Mouse (Mus musculus) heart, embryonic 13.5 days (tissue): Measurements from ENCODE around the gene Kbtbd3. TPM values are rescaled to one million over a fixed set of nuclear protein-coding genes. Genes with fewer than 3 reads are reported as not detected.

Experiments
- ATAC-seq: fragments of 200-750 bp; cut with Nextera tagmentation; 2 replicates; pipeline ENCODE4 v1.8.0; 2017; ENCODE audit warnings: moderate TSS enrichment; ENCODE audit not compliant: insufficient number of reproducible peaks, low FRiP score, low TSS enrichment; ENCODE audit errors: extremely low read depth
- H3K27ac ChIP-seq: fragments of 300-500 bp; sonication (generic); replicated peaks from 2 replicates; pipeline ENCODE4 v1.5.1; 2015; ENCODE audit warnings: moderate library complexity, mild to moderate bottlenecking, inconsistent platforms
- H3K27me3 ChIP-seq: fragments of 300-500 bp; sonication (generic); replicated peaks from 2 replicates; pipeline ENCODE4 v1.6.1; 2015; ENCODE audit warnings: mild to moderate bottlenecking, inconsistent platforms
- H3K36me3 ChIP-seq: fragments of 300-500 bp; sonication (generic); 2 replicates; pipeline ENCODE4 v1.6.1; 2015; ENCODE audit warnings: mild to moderate bottlenecking, inconsistent platforms
- H3K4me1 ChIP-seq: fragments of 300-500 bp; sonication (generic); 2 replicates; pipeline ENCODE4 v1.6.1; 2015; ENCODE audit warnings: inconsistent platforms
- H3K4me2 ChIP-seq: fragments of 300-500 bp; sonication (generic); 2 replicates; pipeline ENCODE4 v1.6.1; 2015; ENCODE audit warnings: inconsistent platforms, mild to moderate bottlenecking, moderate library complexity
- H3K4me3 ChIP-seq: fragments of 300-500 bp; sonication (generic); 2 replicates; pipeline ENCODE4 v1.5.1; 2015; ENCODE audit warnings: moderate library complexity, mild to moderate bottlenecking, inconsistent platforms
- H3K9ac ChIP-seq: fragments of 300-500 bp; sonication (generic); 2 replicates; pipeline ENCODE4 v1.6.1; 2015; ENCODE audit warnings: inconsistent platforms, mild to moderate bottlenecking, moderate library complexity
- H3K9me3 ChIP-seq: fragments of 300-500 bp; sonication (generic); 2 replicates; pipeline ENCODE4 v1.6.1; 2016; ENCODE audit warnings: inconsistent platforms
- WGBS: fragments of 180-500 bp; shearing (Covaris S2); methylation state at CpG from one replicate; pipeline ENCODE4 v1.1.7; 2015; ENCODE audit warnings: mixed read lengths; 5-methylcytosine and 5-hydroxymethylcytosine counted together
- microRNA-seq: library from miRNA; unstranded; fragments of <30 nt; microRNA quantifications from one replicate; pipeline ENCODE4, GENCODE M21; 2016
- polyA plus RNA-seq: library from polyadenylated mRNA; unstranded; fragments of >200 nt; fragmentation: Nextera tagmentation; extraction: Ambion mirVana; gene quantifications from 2 replicates; pipeline ENCODE4 v1.2.1, GENCODE M21; 2015

Kbtbd3 gene
- polyA plus RNA-seq, 1 experiment from 2014 or later = 6.4 TPM

DNA sequence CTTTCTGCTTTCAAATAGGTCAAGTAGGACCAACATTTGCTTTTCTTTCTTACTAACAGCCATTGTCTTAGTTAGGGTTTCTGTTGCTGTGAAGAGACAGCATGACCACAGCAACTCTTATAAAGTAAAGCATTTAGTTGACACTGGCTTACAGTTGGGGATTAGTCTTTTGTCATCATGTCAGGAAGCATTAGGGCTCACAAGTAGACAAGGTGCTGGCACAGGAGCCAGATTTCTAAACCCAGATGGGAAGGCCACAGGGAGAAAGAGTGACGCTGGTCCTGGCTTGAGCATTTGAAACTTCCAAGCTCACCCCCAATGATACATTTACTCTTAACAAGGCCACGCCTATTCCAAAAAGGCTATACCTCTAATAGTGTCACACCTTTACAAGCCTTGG lies 6.1 kb downstream of the Kbtbd3 start:
- Histone ChIP-seq H3K9me3 (no peaks in the 10 kb centered on the region), H3K4me1 (peaks cover 16% of the 10 kb centered on the region), H3K4me3 (no peak overlapping the region), H3K27me3 (no peaks in the 10 kb centered on the region), H3K27ac (no peak overlapping the region), H3K36me3 (peaks cover 19% of the 10 kb centered on the region), H3K4me2 (no peak overlapping the region), H3K9ac (no peak overlapping the region)
- WGBS = 82% methylated on average over 2 of the region's 2 CpGs
- ATAC-seq = no peak

DNA sequence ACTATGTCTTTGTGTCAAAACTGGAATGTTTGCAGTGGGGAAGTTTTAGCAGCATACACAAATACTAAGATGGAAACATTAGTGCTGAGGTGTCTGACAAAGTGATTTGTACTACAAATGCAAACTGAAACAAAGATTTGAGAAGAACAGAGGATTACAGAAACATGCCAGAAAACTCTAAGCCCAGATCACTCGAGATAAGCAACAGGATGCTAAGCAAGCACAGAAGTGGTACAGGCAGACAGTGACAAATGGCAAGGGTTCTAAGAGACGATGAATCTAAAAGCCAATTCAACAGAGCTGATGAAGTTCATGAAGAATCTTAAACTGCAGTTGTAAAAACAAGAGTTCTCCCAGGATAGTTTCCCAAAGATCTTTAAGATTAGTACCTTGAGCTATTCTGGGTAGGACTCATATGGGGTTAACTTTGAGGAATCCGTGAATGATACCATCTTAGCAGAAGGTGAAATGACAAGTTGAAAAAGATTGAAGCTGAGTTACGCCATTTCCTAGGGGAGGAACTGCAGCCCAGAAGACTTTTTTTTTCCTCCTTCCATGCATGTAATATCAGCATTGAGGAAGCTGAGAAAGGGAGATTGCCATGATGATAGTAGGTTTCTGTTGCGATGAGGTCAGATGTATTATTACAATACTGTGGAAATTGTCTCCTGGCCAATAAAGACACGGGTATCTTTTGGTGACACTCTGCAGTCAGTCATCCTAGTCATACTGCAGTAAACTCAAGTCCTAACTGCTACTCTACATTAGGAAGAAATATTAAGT lies 9.5 kb downstream of the Kbtbd3 start:
- ATAC-seq = no peak
- 80% methylated on average over 6 of the region's 6 CpGs for whole genome bisulfite sequencing
- Histone ChIP-seq H3K27me3 (no peaks in the 10 kb centered on the region), H3K4me2 (no peak overlapping the region), H3K9me3 (peaks cover 5% of the 10 kb centered on the region), H3K27ac (no peak overlapping the region), H3K4me3 (no peak overlapping the region), H3K9ac (no peak overlapping the region), H3K4me1 (no peaks in the 10 kb centered on the region), H3K36me3 (peaks cover 34% of the 10 kb centered on the region)

GRCm38 (mm10) chr9:4353163-4353562 lies 43.5 kb downstream of the Kbtbd3 start:
- Histone ChIP-seq H3K4me3 (no peak overlapping the region), H3K9ac (no peak overlapping the region), H3K36me3 (no peaks in the 10 kb centered on the region), H3K4me1 (no peaks in the 10 kb centered on the region), H3K4me2 (no peak overlapping the region), H3K9me3 (no peaks in the 10 kb centered on the region), H3K27me3 (no peaks in the 10 kb centered on the region), H3K27ac (no peak overlapping the region)
- no peak for ATAC-seq
- WGBS = 75% methylated on average over 1 of the region's 1 CpGs

DNA sequence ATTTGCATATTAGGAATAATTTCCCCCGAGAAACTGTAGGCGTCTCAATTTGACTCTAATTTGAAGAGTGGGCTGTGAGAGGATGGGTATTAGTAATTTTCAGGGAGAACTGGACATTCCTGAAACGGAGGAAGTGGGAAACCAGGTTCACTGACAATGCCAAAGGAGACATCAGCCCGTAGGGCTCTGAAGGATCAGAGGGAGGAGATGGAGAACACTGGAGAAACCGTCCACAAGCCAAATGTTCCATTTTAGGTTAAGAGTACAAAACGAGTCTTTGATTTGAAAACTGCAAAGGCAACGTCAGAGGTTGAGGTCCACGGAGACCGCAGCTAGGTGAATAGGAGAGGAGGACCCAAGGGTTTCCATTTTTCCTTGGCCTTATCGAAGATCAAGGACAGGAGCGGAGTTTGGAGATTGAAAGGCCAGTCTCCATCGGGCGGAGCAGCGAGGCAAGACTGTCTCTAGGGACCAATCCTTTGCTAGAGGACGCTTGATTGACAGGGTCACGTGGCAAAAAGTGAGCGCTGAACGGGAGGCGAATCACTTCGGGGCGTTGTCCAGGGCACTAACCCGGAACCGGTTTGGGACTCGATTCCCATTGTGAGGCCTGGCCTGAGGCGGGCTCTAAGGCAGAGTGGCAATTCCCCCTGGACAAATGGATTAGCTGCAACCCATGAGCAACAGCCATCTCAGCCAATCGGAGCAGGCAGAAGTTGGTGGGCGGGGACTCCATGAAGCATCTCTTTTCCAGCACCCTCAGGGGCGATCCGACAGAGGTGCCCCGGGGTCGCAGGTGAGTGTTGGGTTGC lies 66.4 kb downstream of the Kbtbd3 start, which contains the start of gene Msantd4:
Msantd4 (plus strand) TSS at position 735 of the 812 bp plus-strand sequence.
- ATAC-seq = peak; percentile 100
- 3% methylated on average over 31 of the region's 31 CpGs for WGBS
- peak within 1 kb of the TSS; percentile 89 for H3K4me3 ChIP-seq
- peak within 1 kb of the TSS; percentile 79 for H3K27ac ChIP-seq
- no peaks in the 10 kb centered on the region for H3K27me3 ChIP-seq
- peaks cover 23% of the 10 kb centered on the region for H3K4me1 ChIP-seq
- H3K36me3 ChIP-seq = peaks cover 4% of the 10 kb centered on the region; the same call in 1 of the 2 replicates
- H3K9ac ChIP-seq = peak within 1 kb of the TSS; percentile 89
- H3K4me2 ChIP-seq = peak within 1 kb of the TSS; percentile 86
- H3K9me3 ChIP-seq = no peaks in the 10 kb centered on the region

DNA sequence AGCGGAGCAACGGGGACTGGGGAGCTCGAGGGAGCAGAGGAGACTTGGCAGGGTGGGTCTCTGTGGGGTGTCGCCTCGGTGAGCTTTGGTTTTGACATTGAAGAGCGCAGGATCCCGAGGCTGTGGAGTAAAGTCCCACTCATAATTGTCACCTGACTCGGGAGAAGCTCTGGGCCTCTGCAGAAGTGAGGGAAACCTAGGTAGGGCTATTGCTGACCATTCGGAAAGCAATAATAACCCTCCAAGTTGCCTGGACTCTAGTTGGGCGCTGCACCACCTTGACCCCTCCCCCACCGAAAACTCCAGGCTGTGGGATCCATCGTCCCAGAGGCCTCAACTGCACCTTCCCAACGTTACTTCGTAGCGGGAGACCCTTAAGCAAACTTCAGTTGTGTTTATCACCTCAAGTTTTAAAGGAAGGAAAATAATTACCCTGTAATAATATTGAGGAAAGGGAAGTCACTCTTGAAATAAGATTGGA lies 67.0 kb downstream of the Kbtbd3 start:
- H3K27ac ChIP-seq = peak overlapping the region; percentile 79
- ATAC-seq = peak; percentile 3; the same call in 1 of the 2 replicates
- H3K27me3 ChIP-seq = no peaks in the 10 kb centered on the region
- H3K4me2 ChIP-seq = peak overlapping the region; percentile 86
- under 1% methylated on average over 15 of the region's 15 CpGs for WGBS
- H3K36me3 ChIP-seq = peaks cover 7% of the 10 kb centered on the region
- no peaks in the 10 kb centered on the region for H3K9me3 ChIP-seq
- peak overlapping the region; percentile 89 for H3K9ac ChIP-seq
- H3K4me1 ChIP-seq = peaks cover 23% of the 10 kb centered on the region
- H3K4me3 ChIP-seq = peak overlapping the region; percentile 89

Small RNA genes lying within 50 kb of the gene (microRNA-seq; reads per million reads assigned to microRNA genes)
- gene Gm22195 = not detected
- not detected for gene Gm23992

Other genes with a start within 250 kb of the Kbtbd3 start
- 23.9 and 26.9 TPM in 2 replicates for gene Aasdhppt, start 362 bp upstream of the Kbtbd3 start, polyA plus RNA-seq
- 29.7 and 30.7 TPM in 2 replicates for gene Msantd4, start 66.7 kb downstream of the Kbtbd3 start, polyA plus RNA-seq